Mouse (Mus musculus) hindlimb bud, embryonic 11.5 days (tissue): ENCODE results near the gene Fastkd2.
A peak's percentile ranks its signal among the peaks of the same experiment; 100 is the strongest.

Source experiments
- DNase-seq: peaks from one replicate; pipeline ENCODE4 v3.0.0-alpha.2; 2012; ENCODE audit warnings: low read depth, low spot score; ENCODE audit errors: extremely low spot score

Fastkd2 gene

DNA sequence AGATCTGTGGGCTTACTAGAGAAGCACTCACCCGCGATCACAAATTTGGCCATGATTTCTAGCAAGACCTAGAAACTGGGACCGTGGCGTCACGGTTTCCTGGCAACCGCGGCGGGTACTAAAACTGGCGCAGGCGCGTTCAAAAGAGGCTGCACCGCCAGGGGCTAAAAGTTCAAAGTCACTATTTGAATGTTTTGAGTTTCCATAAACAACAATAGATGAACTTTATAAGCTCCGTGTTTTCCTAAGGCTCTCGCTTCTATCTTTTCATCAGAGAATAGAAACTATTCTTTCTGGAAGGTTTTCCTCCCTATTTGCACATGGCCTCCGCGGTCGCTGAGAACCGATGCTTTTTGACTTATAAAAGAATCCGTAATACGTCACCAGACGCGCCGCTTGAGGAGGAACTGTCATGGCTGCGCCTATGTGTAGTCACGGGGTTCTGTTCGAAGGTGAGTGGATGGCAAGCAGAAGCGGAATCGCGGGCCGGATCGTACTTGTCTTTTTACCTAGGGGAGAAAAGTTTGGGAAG lies at the start of gene Fastkd2, which contains the start of gene Mdh1b:
Gene Fastkd2 (plus strand): TSS at position 375 of the 532 bp plus-strand sequence.
Gene Mdh1b (minus strand): TSS at position 79 of the 532 bp plus-strand sequence.
- DNase-seq, result peak; percentile 94

DNA sequence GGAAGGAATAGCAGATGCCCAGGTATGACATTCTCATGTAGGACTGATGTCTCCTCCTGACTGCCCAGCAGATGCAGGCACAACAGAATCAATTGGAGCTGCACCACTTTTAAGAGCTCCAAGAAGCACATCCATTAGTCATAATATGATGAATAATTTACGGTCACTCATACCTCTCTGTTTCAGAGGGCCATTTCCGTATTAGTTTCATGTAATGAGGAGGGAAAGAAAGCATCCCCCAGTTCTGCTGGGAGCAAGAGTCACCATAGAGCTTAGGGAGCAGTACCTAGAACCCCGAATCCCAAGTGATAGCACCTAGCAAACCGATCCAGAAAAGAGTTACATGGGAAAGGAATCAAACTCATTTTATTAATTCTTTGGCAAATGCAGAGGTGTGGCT lies 43.6 kb upstream of the Fastkd2 start, which contains the start of gene Dytn:
Gene Dytn (minus strand): TSS at position 101 of the 400 bp plus-strand sequence.
- no peak for DNase-seq

DNA sequence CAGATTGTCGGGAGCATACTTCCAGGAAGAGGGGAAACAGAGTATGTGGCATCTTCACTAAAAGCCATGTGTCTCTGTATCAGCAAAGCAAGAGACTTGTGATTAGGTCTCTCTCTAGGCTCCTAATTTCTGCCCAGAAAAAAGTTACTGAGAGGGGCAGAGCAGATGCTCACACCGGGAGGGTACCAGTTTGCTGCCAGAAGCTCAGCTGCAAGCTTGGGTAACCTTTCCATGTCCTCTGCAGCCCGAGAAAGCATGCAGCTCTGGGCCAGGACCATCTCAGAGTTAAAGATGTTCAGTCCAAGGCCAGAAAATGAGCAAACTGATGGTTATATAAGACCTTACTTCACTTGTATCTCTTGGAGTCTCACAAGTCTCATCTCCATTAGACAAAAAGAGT lies 33.6 kb upstream of the Fastkd2 start:
- DNase-seq, result no peak

GRCm38 (mm10) chr1:63705733-63706132 lies 24.7 kb upstream of the Fastkd2 start:
- DNase-seq, result no peak

DNA sequence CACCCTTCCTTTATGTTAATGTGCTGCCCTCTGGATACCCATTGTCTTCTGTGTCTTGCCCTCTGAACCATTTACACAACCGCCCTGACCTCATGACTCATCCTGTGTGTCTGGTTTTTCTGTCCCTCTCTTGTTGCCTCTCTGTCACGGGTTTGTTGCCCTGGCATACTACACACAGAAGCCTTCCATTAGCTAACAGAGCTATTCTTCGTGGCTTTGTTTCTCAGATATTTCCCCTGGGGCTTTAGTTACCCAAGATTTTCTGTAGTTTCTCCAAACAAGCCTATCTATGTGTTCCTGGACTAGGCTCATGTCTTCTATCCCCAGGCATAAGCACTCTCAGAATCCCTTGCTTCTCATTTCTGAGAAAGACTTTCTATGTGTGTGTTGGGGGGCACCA lies 21.5 kb upstream of the Fastkd2 start:
- no peak for DNase-seq

DNA sequence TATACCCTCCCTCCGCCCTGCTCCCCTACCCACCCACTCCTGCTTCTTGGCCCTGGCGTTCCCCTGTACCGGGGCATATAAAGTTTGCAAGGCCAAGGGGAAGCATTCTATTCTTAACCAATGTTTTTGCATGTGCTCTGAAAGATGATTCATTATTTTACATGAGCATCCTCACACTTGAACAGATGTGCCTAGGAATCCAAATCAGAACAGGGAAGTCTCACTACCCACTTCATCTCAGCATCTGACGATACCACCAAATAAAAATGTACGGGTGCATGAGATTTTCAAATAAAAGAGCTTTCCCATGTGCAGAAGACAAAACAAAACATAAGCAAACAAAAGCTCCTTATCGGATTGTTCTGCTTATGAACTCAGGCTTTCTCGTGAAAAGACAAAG lies 10.3 kb upstream of the Fastkd2 start:
- no peak for DNase-seq

DNA sequence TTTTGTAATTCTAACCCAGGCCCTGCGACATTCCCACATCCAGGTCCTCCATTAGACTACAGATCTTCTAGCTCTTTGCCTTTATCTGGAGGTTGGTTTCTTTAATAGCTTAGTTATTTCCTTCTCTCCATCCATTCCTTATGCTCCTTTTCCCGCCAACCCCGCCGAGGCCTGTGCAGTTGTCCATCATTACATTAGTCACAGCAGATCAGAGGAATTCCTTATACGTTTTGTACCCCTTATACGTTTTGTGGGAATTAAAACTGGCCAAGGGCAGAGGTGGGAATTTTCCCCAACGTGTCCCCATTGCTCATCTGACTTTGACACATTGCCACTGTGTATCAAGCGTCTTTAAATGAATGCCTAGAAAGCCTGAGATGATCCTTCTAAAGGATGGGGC lies 618 bp upstream of the Fastkd2 start:
- DNase-seq, result no peak

GRCm38 (mm10) chr1:63756005-63756404 lies 25.6 kb downstream of the Fastkd2 start:
- no peak for DNase-seq

DNA sequence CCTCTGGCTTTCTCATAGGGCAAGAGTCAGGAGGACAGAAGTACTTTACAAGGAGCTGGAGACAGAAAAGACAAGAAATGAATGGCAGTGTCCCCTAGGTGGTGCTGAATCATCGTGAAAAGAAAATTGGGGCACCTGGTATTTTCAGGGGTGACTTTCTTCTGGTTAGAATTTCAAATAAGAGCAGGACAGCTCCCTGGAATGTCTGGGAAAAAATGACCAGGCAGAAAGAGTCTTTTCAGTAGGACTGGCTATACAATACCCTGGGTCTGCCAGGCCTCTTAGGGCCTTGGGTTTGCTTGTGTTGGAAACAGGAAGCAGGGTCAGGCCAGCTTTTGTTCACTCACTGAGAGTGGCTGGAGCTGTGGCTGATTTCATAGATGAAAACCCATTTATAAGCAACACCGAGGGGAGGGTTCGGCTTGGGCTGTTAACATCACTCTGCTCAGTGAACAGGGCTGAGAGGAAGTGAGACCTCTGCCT lies 32.8 kb downstream of the Fastkd2 start:
- no peak for DNase-seq

GRCm38 (mm10) chr1:63763881-63764386 lies 33.5 kb downstream of the Fastkd2 start:
- no peak for DNase-seq

- DNase-seq, result no peak
Measured at GRCm38 (mm10) chr1:63764395-63764794, 34.0 kb downstream of the Fastkd2 start.

DNA sequence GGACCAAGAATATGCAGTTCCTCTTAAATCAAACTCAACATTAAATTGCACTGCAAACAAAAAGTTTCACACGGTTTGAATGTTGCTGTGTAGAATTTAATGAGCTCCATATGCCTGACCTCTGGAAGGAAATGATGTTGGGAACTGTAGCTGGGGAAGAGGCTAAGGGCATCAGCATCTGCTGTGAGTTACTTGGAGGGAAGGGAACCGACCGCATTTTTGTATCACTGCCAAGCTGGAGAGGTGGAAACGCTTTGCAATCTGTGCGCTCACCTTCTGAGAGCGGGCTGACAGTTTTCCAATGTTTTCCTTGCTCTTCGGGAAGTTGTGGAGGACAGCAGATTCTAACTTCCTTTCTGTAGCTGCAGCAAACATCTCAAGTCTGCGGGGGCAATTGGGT lies 37.7 kb downstream of the Fastkd2 start:
- DNase-seq, result peak; percentile 39

GRCm38 (mm10) chr1:63769167-63769566 lies 38.8 kb downstream of the Fastkd2 start, which contains the start of gene 4933402D24Rik:
Gene 4933402D24Rik (minus strand): TSS chr1:63769267.
- no peak for DNase-seq

DNA sequence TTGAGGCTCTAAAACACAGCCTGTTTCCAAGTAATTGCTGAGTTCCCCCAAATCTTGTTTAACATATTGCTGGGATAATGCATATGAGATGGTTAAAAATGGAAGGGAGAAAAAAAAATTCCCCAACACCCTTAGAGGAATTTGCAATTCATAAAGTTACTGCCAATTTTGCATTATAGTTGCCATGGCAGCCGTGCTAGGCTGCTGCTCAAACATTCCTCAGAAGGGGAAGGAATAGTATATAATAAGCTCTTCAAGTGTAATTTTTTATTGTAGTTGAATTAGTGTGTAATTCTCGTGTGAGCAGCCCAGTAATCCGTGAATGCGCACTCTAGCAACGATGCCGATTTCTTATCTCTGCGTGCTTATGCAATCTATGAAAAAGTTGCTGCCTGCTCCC lies 39.9 kb downstream of the Fastkd2 start:
- DNase-seq, result no peak

DNA sequence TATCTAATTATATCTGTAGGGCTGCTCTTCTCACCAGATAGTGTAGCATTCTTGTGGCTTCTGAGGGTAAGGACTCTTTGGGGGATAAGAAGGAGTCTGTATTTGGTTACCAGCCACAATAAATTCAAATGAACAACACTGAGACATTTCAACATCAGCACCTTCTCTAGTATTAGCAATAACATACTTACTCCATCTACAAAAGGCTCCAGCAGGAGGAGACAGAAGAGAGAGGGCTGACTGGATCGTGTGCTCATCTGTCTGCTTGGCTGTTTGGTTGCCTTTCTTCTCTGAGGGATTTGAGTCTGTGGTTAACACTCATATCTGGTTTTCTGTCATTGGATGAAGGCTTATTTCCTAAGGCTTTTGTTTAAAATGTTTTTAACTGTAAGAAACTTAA lies 46.0 kb downstream of the Fastkd2 start:
- DNase-seq, result no peak

- DNase-seq, result no peak
Measured at GRCm38 (mm10) chr1:63776902-63777630, 46.7 kb downstream of the Fastkd2 start.

GRCm38 (mm10) chr1:63794326-63794725 lies 63.9 kb downstream of the Fastkd2 start:
- no peak for DNase-seq
